Mouse (Mus musculus): ENCODE results near the gene AL607142.1.

The AL607142.1 gene

GRCm38 (mm10) chr4:120057529-120057928, 7.3 kb upstream of the AL607142.1 start:
- DNase-seq, result no peak

GRCm38 (mm10) chr4:120058157-120058556, 6.6 kb upstream of the AL607142.1 start:
- DNase-seq, result no peak

DNA sequence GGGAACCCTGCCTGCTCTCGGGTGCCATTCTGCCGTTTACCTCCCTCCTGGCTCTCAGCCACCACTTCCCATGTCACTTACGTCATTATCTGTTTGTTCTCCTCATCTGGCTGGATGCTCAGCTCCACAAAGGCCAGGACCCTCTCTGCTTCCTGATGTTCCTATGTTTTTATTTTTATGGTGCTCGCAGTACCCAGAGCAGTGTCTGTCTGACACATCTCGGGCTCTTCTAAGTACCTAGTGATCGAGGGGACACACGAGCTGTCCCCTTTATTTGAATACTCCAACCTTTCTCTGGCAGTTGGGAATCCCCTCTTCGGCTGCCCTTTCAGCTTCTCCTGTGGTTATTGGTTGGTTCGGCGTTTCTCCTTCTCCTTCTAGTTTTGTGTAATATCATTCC, 6.0 kb upstream of the AL607142.1 start:
- no peak for DNase-seq

- no peak for DNase-seq
Observed at GRCm38 (mm10) chr4:120061727-120062126, 3.1 kb upstream of the AL607142.1 start.

DNA sequence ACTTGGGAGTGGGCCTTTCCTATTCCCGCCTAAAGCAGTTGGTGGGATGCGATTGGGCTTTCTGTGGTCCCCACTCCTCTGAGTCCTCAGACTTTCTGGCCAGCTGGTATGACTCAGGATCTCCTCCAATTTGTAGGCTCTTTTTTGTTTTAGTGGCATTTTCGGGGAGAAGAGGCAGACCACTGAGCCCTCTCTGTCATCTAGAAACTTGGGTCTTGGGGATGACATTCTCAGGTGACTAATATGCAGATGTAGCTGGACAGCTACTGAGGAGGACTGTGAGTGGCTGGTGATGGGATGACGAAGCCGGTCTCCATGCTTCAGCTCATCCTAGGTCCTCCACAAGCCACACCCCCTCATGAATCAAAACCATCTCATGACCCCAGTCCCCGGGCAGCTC, 2.6 kb upstream of the AL607142.1 start:
- DNase-seq, result no peak

DNA sequence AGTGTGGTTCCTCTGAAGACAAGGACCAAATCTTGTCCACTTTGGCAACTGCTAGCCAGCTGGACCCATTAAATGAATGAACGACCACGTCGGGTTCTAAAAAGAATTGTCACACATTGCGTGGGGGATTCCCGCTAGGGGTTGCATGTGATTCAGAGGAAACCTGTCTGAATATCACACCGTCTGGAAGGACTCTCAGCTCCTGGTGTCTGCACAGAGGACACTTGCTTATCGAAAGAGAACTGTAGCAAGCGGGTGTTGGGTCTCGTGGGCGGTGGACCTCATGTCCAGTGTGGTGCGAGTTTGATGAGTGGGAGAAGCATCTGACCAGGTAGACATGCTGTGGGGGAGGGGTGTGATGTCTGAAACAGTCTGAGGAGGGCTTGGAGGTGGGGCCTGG, 2.0 kb upstream of the AL607142.1 start:
- DNase-seq, result no peak

GRCm38 (mm10) chr4:120063353-120064124, 1.3 kb upstream of the AL607142.1 start:
- no peak for DNase-seq

GRCm38 (mm10) chr4:120066841-120067591, 2.2 kb downstream of the AL607142.1 start:
- no peak for DNase-seq

- DNase-seq, result no peak
Observed at GRCm38 (mm10) chr4:120067592-120068235, 2.9 kb downstream of the AL607142.1 start.

GRCm38 (mm10) chr4:120068883-120069581, 4.2 kb downstream of the AL607142.1 start:
- DNase-seq, result no peak

DNA sequence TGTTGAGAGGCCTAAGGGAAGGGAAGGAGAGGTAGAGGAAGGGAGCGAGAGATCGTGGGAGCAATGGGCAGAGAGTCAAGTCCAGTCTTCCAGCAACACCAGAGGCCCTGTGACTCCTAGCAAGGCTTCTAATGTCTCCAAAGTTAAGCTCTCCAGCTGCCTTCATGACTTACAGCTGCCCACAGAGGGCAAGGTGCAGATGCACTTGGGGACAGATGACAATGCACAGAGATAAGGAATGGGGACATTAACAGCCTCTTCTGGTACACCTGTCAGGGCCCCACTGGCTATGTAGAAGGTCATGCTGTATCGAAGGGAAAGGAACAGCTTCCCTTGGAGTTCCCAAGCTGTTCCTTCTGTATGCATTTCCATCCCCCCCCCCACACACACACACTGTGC, 4.8 kb downstream of the AL607142.1 start:
- no peak for DNase-seq

DNA sequence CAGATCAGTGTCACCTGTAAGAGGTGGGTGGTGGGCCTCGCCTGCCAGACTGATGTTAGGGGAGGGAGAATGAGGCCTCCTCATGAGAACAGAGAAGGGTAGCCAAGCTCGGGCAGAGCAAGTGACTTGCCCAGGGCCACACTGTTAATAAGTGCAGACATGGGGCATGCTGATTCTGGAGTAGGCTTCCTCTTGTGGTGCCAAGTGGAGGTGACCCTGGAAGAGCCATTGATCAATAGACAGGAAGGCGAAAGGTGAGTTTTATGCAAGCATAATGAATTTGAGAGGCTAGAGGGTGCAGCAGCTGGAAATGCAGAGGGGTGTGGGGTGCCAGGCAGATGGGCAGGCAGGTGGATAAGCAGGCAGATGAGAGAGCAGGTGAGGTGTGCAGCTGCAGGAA, 6.6 kb downstream of the AL607142.1 start:
- DNase-seq, result no peak

DNA sequence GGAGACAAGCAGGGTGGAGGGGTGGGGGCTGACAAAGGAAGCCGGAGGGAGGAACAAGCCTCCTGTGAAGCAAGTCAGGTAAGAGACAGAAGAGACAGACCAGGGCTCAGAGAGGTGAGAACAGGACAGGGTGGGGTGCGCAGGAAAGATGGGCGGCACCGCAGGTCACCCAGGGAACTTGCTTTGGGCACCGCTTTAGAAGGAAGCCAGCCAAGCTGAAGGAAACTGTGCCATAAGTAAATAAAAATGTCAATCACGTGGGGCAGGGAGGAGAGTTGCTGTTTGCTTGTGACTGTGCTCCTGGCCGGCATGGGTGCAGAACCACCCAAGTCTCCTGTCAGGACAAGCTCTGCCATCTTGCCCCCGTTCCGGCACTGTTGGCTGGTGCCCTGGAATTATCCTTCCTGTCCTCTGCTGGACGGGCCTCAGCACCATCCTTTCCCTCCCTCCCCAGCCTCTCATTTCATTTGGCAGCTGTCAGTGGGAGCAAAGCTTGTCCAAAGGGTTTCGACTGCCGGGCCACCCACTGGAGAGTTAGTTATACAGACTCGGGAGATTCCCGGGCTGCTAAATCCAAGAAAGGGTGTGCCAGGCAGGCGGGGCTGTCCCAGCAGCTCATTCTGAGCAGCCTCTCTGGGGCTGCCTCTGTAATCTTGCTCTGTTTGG, 7.2 kb downstream of the AL607142.1 start:
- no peak for DNase-seq

DNA sequence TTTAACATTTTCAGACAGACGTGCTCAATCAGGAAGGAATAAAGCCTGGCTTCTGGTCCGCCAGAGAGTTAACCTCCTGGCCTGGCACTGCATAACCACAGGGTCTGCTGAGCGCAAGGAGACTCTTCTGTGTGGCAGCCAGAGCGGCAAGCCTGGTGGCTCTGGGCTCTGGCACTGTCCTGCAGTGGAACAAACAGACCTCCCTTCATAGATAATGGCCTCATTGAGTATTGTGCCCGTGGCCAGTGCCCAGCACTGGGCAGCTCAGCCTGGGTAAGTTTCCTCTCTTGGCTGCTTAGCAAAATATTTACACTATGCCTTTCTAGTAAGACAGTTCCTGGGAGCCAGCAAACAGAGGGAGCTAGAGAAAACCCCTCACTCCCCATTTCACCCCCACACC, 9.3 kb downstream of the AL607142.1 start:
- no peak for DNase-seq

DNA sequence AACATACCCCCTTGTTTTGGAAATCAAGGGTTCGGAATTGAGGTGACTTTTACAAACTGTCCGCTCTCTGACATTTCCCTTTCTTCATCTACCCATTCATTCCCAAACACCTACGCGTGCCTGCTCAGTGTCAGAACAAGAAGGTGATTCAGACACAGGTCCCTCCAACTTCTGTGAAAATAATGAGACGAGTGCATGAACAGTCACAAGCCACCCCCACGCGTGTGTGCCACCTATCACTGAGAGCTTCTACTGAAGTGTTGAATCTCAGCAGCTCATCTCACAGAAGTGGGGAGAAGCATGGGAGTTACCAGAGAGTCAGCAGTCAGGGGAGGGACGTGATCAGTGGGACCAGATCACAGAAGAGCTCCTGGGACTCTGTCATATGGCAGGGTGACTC, 12.5 kb downstream of the AL607142.1 start:
- peak in 1 of 2 experiments; percentile 1 for DNase-seq

DNA sequence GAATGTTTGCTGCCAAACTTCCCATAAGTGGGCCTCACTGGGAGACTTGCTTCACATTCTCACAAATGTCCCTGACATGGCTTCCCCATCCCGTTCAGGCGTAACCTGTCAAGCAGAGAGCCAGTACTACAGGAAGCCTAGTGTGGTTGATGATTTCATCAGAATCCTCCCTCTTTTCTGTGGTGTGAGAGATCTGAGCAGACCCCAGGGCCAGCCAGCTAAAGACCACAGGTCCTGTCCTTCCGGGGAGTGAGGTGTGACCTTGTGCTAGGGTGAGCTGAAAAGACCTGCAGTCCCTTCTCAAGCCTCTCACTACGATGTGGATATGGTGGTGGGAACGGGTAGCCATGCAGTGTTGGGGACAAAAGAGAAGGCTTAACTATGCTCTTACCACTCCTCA, 17.7 kb downstream of the AL607142.1 start:
- no peak for DNase-seq

DNA sequence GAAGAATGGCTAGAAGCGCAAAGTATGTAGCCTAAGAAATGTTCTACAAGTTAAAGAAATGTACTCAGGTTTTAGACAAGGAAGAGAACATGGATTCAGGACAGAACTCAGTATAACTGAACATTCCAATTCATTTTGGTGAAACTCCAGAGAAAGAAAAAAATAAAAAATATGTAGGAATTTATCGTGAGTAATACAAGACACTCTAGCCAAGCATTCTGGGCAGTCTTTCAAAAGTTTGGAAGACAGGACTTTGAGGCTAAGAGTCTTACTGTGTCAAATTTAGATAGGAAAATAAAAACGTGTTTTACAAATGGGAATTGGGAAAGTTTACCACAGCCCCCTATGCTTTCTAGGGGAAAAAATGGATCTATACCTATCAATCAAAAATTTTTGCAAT, 18.9 kb downstream of the AL607142.1 start:
- no peak for DNase-seq

- DNase-seq, result no peak
Observed at GRCm38 (mm10) chr4:120089536-120089935, 24.7 kb downstream of the AL607142.1 start.

DNA sequence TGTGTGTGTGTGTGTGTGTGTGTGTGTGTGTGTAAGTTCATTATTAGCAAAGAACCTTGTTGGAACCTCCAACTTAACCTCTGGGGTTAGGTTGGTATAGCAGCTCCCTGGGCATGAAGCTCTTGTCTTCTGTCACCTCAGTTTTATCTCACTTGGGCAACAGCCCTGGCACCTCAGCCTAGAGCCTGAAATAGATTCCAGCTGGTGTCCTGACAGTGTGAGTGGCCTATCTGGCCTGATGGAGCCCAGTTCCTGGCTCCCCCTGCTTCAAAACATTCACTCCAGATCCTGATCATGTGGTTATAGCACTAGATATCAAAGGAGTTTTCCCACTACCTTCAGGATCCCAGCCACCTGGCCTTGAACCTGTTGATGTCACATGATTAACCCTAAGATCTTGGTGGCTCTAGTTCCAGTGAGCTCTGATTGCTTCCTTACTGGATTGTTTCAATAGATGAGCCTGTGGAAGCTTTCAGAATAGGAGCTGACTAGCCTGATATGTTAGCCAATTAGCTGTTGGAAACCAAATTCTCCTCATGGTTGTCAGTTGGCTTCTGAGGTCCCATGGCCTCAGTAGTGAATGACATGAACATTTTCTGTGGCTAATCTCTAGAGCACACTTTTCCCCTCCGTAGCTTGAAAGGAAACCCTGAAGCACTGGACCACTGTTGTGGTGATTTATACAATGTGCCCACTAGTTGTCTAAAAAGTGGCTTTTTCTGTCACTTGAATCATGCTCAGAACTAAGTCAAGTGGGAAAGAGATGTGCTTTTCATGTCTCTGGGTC, 27.4 kb downstream of the AL607142.1 start:
- DNase-seq, result no peak

DNA sequence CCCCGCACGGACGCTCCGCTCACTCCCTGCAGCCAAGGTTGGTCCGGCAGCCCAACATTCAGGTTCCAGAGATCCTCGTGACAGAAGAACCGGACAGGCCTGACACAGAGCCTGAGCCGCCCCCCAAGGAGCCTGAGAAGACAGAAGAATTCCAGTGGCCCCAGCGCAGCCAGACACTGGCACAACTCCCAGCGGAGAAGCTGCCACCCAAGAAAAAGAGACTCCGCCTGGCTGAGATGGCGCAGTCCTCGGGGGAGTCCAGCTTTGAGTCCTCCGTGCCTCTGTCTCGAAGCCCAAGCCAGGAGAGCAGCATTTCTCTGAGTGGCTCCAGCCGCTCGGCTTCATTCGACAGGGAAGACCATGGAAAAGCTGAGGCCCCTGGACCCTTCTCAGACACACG, 32.1 kb downstream of the AL607142.1 start:
- no peak for DNase-seq

DNA sequence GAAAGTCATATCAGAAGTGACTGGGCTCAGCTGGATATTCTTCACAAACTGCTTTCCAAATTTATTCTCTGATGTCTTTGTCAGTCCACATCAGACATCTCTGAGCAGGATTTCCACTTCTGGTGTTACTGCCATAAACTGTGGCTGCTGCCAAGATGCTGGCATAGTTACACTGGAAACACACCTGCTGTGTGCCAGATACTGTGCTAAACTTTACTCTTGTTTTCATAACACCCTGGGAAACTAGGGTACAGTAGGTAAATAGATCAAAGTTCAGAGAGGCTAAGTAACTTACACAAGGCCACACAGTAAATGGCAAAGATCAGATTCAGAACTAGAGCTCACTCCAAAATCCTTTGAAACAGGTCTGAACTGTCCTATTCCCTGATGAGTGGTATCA, 36.4 kb downstream of the AL607142.1 start:
- DNase-seq, result no peak

DNA sequence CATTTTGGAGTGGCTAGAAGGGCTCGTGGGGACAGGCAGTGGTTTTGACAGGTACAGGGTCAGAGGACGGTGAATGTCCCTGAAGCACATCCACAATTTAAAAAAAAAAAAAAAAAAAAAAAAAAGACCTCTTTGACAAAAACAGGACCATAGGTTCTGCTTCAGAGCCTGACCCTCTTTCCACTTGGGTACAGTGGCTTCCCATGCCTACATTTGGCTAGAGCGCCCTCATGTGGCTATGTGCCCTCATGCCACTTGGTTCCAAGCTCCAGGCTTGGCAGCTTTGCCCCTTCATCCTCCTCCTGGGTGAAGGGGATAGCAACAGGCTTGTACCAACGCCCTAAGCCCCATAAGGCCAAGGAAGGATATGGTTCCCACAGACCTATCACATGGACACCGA, 39.8 kb downstream of the AL607142.1 start:
- peak; percentile 44 to 74 for DNase-seq
